Mouse (Mus musculus) forebrain, embryonic 12.5 days (tissue): ENCODE measurements at regions not wholly inside any gene's neighbourhood (a gene's known extent, or its start where the extent isn't known, plus 50 kb on each side); places are given as distances from the start of the nearest gene placed in this dataset.

Experiments
- ATAC-seq: fragments of 200-750 bp; cut with Nextera tagmentation; 2 replicates; pipeline ENCODE4 v1.8.0; 2017; ENCODE audit warnings: moderate TSS enrichment; ENCODE audit not compliant: low FRiP score
- H3K27ac ChIP-seq: fragments of 300-500 bp; sonication (generic); 2 replicates; pipeline ENCODE4 v1.5.1; 2016; ENCODE audit warnings: mild to moderate bottlenecking
- H3K27me3 ChIP-seq: fragments of 300-500 bp; sonication (generic); 2 replicates; pipeline ENCODE4 v1.6.1; 2016; ENCODE audit warnings: mild to moderate bottlenecking
- H3K36me3 ChIP-seq: fragments of 300-500 bp; sonication (generic); replicated peaks from 2 replicates; pipeline ENCODE4 v1.6.1; 2016; ENCODE audit warnings: mild to moderate bottlenecking
- H3K4me1 ChIP-seq: fragments of 300-500 bp; sonication (generic); 2 replicates; pipeline ENCODE4 v1.6.1; 2016
- H3K4me2 ChIP-seq: fragments of 300-500 bp; sonication (generic); 2 replicates; pipeline ENCODE4 v1.6.1; 2016; ENCODE audit warnings: mild to moderate bottlenecking, moderate library complexity
- H3K4me3 ChIP-seq: fragments of 300-500 bp; sonication (generic); replicated peaks from 2 replicates; pipeline ENCODE4 v1.5.1; 2016; ENCODE audit warnings: mild to moderate bottlenecking
- H3K9ac ChIP-seq: fragments of 300-500 bp; sonication (generic); 2 replicates; pipeline ENCODE4 v1.6.1; 2016; ENCODE audit warnings: mild to moderate bottlenecking
- H3K9me3 ChIP-seq: fragments of 300-500 bp; sonication (generic); 2 replicates; pipeline ENCODE4 v1.6.1; 2016
- WGBS: fragments of 180-500 bp; shearing (Covaris S2); methylation state at CpG from one replicate; pipeline ENCODE4 v1.1.7; 2016; 5-methylcytosine and 5-hydroxymethylcytosine counted together

GRCm38 (mm10) chr3:99447361-99447760 is 207.2 kb downstream of the Tbx15 start:
- WGBS = 43% methylated on average over 2 of the region's 2 CpGs
- no peaks in the 10 kb centered on the region for H3K9me3 ChIP-seq
- 0 out of 2 replicates have a peak, but pooled peaks have one; percentile 39 for ATAC-seq
- H3K27me3 ChIP-seq = no peaks in the 10 kb centered on the region
- no peaks in the 10 kb centered on the region for H3K36me3 ChIP-seq
- no peaks in the 10 kb centered on the region for H3K4me1 ChIP-seq
- no peak overlapping the region for H3K4me3 ChIP-seq
- H3K4me2 ChIP-seq = no peak overlapping the region
- H3K9ac ChIP-seq = no peak overlapping the region
- H3K27ac ChIP-seq = no peak overlapping the region

- 52% methylated on average over 2 of the region's 2 CpGs for WGBS
- Histone ChIP-seq H3K36me3 (no peaks in the 10 kb centered on the region), H3K4me2 (no peak overlapping the region)
Measured at GRCm38 (mm10) chr3:99447813-99448212, 207.6 kb downstream of the Tbx15 start.

DNA sequence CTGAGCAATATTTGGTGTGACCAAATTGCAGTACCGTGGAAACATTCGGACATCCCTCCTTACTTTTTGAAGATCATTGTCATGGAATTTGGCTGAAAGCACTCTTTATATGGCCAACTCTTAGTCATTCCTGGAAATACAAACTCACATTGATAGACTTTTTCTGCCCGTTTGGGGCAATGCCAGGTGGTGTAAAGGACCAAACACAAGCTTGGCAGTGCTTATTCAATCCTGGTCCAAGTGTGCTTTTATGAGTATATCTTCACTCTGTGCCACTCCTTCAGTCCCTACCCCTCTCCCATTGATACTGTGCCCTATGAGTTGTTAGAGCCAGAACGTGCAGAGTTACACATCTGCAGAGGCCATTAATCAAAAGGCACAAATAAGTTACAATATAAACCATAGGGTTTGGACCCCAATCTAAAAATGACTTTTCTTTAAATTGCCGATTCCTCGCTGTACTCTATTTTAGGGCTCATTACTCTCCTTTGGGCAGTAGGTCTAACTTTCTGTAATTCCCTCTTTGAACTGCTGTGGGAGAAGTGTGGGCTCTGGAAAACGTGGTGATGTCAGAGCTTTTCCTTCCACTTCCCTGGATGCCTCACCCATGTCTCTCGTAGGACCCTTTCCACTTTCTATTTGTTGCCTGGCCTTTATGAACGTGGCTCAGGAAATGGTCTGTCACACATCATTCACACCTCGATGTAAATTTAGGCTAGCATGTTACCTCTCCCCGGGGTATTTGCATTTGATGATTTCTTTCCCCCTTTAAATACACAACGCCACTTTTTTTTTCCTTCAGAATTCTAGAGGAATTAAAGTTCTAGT is 219.1 kb downstream of the Tbx15 start:
- H3K27ac ChIP-seq = no peak overlapping the region
- H3K9me3 ChIP-seq = no peaks in the 10 kb centered on the region
- no peak overlapping the region for H3K4me3 ChIP-seq
- H3K4me1 ChIP-seq = no peaks in the 10 kb centered on the region
- 85% methylated on average over 12 of the region's 12 CpGs for WGBS
- H3K27me3 ChIP-seq = no peaks in the 10 kb centered on the region
- no peak overlapping the region for H3K4me2 ChIP-seq
- no peak for ATAC-seq
- no peak overlapping the region for H3K9ac ChIP-seq
- no peaks in the 10 kb centered on the region for H3K36me3 ChIP-seq

More at GRCm38 (mm10) chr3:99447813-99448212, 207.6 kb downstream of the Tbx15 start:
- Histone ChIP-seq H3K9ac (no peak overlapping the region), H3K4me1 (no peaks in the 10 kb centered on the region), H3K4me3 (no peak overlapping the region), H3K27ac (no peak overlapping the region), H3K27me3 (no peaks in the 10 kb centered on the region), H3K9me3 (no peaks in the 10 kb centered on the region)
- no peak for ATAC-seq

- H3K4me3 ChIP-seq = no peak overlapping the region
- H3K9me3 ChIP-seq = no peaks in the 10 kb centered on the region
- H3K4me2 ChIP-seq = no peak overlapping the region
- no peaks in the 10 kb centered on the region for H3K4me1 ChIP-seq
- WGBS = 93% methylated on average over 14 of the region's 14 CpGs
- no peaks in the 10 kb centered on the region for H3K36me3 ChIP-seq
- H3K9ac ChIP-seq = no peak overlapping the region
- ATAC-seq = no peak
- no peak overlapping the region for H3K27ac ChIP-seq
- no peaks in the 10 kb centered on the region for H3K27me3 ChIP-seq
Measured at GRCm38 (mm10) chr3:99499980-99500379, 259.8 kb downstream of the Tbx15 start.

DNA sequence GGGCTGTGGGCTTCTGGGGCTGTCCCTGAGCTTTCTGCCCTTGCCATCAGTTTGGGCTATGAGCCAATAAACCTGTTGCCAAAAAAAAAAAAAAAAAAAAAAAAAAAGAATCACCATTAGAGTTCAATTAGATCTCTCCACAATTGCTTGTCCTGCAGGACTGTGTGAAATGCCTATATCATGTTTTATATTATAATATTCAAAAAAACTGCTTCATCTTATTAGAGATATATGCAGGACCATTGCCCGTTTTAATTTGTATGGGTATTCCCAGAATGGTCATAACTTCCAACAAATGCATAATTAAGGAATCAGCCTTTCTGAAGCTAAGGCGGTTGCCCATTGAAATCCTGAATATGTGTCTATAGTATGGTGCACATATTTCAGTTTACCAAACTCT is 264.6 kb downstream of the Tbx15 start:
- Histone ChIP-seq H3K9ac (no peak overlapping the region), H3K4me2 (no peak overlapping the region), H3K27ac (no peak overlapping the region), H3K36me3 (no peaks in the 10 kb centered on the region), H3K27me3 (no peaks in the 10 kb centered on the region), H3K4me1 (no peaks in the 10 kb centered on the region), H3K4me3 (no peak overlapping the region), H3K9me3 (no peaks in the 10 kb centered on the region)
- ATAC-seq = no peak
- 94% methylated on average over 2 of the region's 2 CpGs for WGBS

- Histone ChIP-seq H3K4me2 (no peak overlapping the region), H3K4me3 (no peak overlapping the region), H3K4me1 (no peaks in the 10 kb centered on the region), H3K27me3 (no peaks in the 10 kb centered on the region), H3K27ac (no peak overlapping the region), H3K9ac (no peak overlapping the region), H3K36me3 (no peaks in the 10 kb centered on the region), H3K9me3 (no peaks in the 10 kb centered on the region)
- WGBS = 74% methylated on average over 1 of the region's 1 CpGs
- ATAC-seq = no peak
Measured at GRCm38 (mm10) chr3:99512250-99512649, 272.1 kb downstream of the Tbx15 start.

DNA sequence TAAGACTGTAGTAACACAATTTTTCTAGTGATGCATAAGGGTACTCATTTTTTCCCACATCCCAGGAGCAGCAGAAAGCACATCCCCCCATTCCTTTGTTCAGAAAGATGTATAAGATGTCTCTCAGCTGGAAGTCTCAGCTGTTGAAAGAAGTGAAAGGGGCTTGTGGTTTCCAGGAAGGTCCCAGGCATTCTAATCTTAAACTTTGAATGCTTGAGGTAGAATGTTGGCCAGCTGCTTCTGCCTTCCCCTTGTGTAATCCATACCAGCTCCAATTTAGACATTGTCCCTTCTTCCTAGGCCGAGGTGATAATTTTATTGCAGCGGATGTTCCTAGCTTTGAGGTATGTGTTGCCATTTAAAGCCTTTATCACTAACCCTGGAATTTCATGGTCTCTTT is 272.8 kb downstream of the Tbx15 start:
- Histone ChIP-seq H3K27me3 (no peaks in the 10 kb centered on the region), H3K4me1 (no peaks in the 10 kb centered on the region), H3K36me3 (no peaks in the 10 kb centered on the region), H3K4me2 (no peak overlapping the region), H3K9me3 (no peaks in the 10 kb centered on the region), H3K9ac (no peak overlapping the region), H3K4me3 (no peak overlapping the region), H3K27ac (no peak overlapping the region)
- WGBS = 69% methylated on average over 2 of the region's 2 CpGs
- ATAC-seq = no peak

GRCm38 (mm10) chr3:99515751-99516150 is 275.6 kb downstream of the Tbx15 start:
- Histone ChIP-seq H3K27ac (no peak overlapping the region), H3K9ac (no peak overlapping the region), H3K27me3 (no peaks in the 10 kb centered on the region), H3K4me1 (no peaks in the 10 kb centered on the region), H3K9me3 (no peaks in the 10 kb centered on the region), H3K4me2 (no peak overlapping the region), H3K36me3 (no peaks in the 10 kb centered on the region), H3K4me3 (no peak overlapping the region)
- ATAC-seq = no peak
- 87% methylated on average over 8 of the region's 8 CpGs for WGBS

GRCm38 (mm10) chr3:99560917-99561316 is 320.7 kb downstream of the Tbx15 start:
- no peak overlapping the region for H3K9ac ChIP-seq
- H3K4me3 ChIP-seq = no peak overlapping the region
- H3K27me3 ChIP-seq = no peaks in the 10 kb centered on the region
- no peaks in the 10 kb centered on the region for H3K9me3 ChIP-seq
- H3K36me3 ChIP-seq = no peaks in the 10 kb centered on the region
- H3K27ac ChIP-seq = no peak overlapping the region
- no peak overlapping the region for H3K4me2 ChIP-seq
- WGBS = 69% methylated on average over 1 of the region's 1 CpGs
- H3K4me1 ChIP-seq = no peaks in the 10 kb centered on the region
- no peak for ATAC-seq

DNA sequence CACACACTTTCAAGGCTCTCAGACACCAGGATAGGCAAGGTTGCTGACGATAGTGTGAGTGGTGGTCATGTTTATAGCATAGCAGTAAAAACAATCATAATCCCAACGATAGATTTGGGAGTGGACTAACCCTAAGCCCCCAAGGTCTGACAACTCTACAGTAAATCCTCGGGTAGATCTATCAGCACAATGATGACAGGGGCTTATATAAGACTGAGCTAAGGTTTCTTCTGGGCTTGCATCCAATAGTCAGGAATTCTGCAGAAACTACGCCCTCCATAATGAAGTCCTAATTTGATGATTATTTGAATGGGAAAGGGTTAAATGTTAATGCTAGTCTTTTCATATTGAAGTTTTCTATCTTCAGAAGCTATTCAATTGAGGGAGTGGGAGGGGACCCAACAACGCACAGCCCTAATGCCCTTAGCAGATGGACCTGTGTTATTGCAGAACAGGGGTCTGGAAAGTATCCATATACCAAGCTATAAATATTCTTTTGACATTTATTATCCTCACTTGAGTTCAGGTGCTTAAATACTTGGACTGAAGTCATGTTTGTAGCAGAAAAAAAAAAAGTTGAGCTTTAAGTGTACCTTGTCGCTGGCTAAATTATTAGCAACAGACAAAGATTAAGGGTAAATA is 311.8 kb upstream of the Spag17 start:
- H3K9me3 ChIP-seq = no peaks in the 10 kb centered on the region
- no peak overlapping the region for H3K4me3 ChIP-seq
- no peak for ATAC-seq
- H3K27ac ChIP-seq = no peak overlapping the region
- H3K36me3 ChIP-seq = no peaks in the 10 kb centered on the region
- no peaks in the 10 kb centered on the region for H3K4me1 ChIP-seq
- no peaks in the 10 kb centered on the region for H3K27me3 ChIP-seq
- H3K4me2 ChIP-seq = no peak overlapping the region
- WGBS = 82% methylated on average over 6 of the region's 6 CpGs
- H3K9ac ChIP-seq = no peak overlapping the region

- Histone ChIP-seq H3K9me3 (no peaks in the 10 kb centered on the region), H3K4me1 (no peaks in the 10 kb centered on the region), H3K27me3 (no peaks in the 10 kb centered on the region), H3K9ac (no peak overlapping the region), H3K4me3 (no peak overlapping the region), H3K36me3 (no peaks in the 10 kb centered on the region), H3K4me2 (no peak overlapping the region), H3K27ac (no peak overlapping the region)
- 76% methylated on average over 3 of the region's 3 CpGs for WGBS
- ATAC-seq = no peak
Measured at GRCm38 (mm10) chr3:99573977-99574373, 311.2 kb upstream of the Spag17 start.

GRCm38 (mm10) chr3:99602679-99603078 is 282.5 kb upstream of the Spag17 start:
- no peaks in the 10 kb centered on the region for H3K4me1 ChIP-seq
- H3K4me3 ChIP-seq = no peak overlapping the region
- no peaks in the 10 kb centered on the region for H3K27me3 ChIP-seq
- no peak overlapping the region for H3K4me2 ChIP-seq
- WGBS = 38% methylated on average over 3 of the region's 3 CpGs
- no peaks in the 10 kb centered on the region for H3K36me3 ChIP-seq
- no peak overlapping the region for H3K27ac ChIP-seq
- no peaks in the 10 kb centered on the region for H3K9me3 ChIP-seq
- ATAC-seq = no peak
- no peak overlapping the region for H3K9ac ChIP-seq

DNA sequence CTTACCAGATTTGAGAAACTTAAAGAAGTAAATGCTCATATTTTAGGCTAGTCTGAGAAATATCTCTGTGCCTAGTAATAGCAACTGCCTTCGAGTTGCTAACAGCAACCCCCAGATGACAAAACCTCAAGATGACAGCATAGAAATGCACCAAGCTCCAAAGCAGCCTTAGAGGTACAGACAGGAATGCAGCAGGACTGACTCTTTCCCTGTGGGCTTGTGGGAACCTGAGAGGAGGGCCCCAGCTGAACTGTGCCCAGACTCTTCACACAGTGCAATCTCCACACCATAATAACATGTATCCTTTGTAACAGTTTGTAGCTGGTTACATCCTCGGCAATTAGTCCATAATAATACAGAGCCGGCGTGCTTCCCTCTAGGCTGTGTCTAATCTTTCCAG is 252.9 kb upstream of the Spag17 start:
- 83% methylated on average over 4 of the region's 4 CpGs for WGBS
- Histone ChIP-seq H3K4me2 (no peak overlapping the region), H3K27me3 (no peaks in the 10 kb centered on the region), H3K27ac (no peak overlapping the region), H3K4me1 (no peaks in the 10 kb centered on the region), H3K9ac (no peak overlapping the region), H3K9me3 (no peaks in the 10 kb centered on the region), H3K36me3 (no peaks in the 10 kb centered on the region), H3K4me3 (no peak overlapping the region)
- no peak for ATAC-seq
